Mouse (Mus musculus) CD4-positive, CD25-positive, alpha-beta regulatory T cell, adult 2 months (primary cell): ENCODE measurements around the gene Zfp967.
"Not testable (repeated sequence)": the region's sequence is repeated elsewhere in the genome, so short reads cannot be mapped to it uniquely, and the experiment has no call there.

Source experiments
- DNase-seq: peaks from one replicate; pipeline ENCODE4 v3.0.0-alpha.2; 2012; ENCODE audit warnings: low read depth, low spot score

The Zfp967 gene

DNA sequence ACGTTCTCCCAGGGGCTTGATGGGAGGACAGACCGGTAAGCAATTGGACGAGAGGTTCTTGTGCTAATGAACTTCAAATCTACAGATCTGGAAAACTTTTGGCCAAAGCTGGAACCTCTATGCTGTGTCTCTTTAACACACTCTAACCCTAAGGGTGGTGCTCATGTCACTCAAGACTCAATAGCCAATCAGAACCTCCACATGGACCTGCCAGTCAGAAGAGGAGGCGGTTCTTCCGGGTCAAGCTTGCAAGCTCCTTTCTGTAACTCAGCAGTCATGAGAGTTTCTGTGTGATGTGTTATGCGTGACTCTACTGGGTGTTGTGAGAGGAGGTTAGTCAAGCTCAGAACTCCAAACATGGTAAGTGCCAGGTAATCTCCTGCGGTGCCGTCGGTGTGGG is at the start of gene Zfp967:
Gene Zfp967 (plus strand): TSS at position 301 of the 400 bp plus-strand sequence.
- DNase-seq = not testable (repeated sequence)

- DNase-seq = not testable (repeated sequence)
Observed at GRCm38 (mm10) chr2:176486683-176487082, 34.2 kb upstream of the Zfp967 start, which contains the start of gene Gm14434. TSS of gene Gm14434 (minus strand) at chr2:176486783.
